8 mouse cellular contexts compared by ENCODE assay signal in the genomic region with DNA sequence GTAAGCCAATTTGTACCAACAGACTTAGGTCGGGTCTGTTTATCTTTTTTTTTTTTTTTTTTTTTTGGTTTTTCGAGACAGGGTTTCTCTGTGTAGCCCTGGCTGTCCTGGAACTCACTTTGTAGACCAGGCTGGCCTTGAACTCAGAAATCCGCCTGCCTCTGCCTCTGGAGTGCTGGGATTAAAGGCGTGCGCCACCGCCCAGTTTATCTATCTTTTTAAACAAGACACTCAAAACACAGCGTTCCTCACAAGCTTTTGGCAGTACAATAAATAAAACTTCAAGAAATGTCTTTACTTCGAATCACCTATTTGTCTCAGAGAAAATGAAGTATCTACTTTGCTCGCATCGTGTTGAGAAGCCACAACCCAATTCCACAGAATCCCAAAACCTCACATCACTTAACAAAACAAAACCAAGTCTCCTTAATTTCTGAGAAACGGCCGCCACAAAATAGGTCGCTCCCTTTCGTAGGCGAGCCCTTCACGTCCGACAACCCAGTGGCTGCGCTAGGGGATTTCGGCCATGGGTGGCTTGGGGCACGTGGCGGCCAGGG. TPM values are rescaled to one million over a fixed set of nuclear protein-coding genes. Genes with fewer than 3 reads are reported as not detected.
A peak's percentile ranks its signal among the peaks of the same experiment; 100 is the strongest.
DNase-seq lines count a peak whose midpoint lies in the region; ATAC-seq and TF ChIP-seq lines count a peak whose summit lies in the region.

No protein-coding gene starts in this region.

- peaks cover 4% of the 10 kb centered on the region for H3K4me1 ChIP-seq in embryonic facial prominence, embryonic 10.5 days
- H3K4me1 ChIP-seq in hindbrain, postnatal 0 days (ENCODE audit: insufficient read depth, low read length), result 0 out of 2 replicates have a peak, but pooled peaks cover 3% of the 10 kb centered on the region
- H3K4me1 ChIP-seq in midbrain, postnatal 0 days (ENCODE audit: insufficient read depth, low read length), result peaks cover 3% of the 10 kb centered on the region; the same call in 1 of the 2 replicates

- no peak for TF ChIP-seq CTCF in layer of hippocampus, adult 2 months (conservative IDR thresholded peaks at IDR 0.05)
- no peak for TF ChIP-seq CTCF in hindbrain, postnatal 0 days (IDR thresholded peaks at IDR 0.05; ENCODE audit: low read depth)
- no peak for TF ChIP-seq CTCF in midbrain, postnatal 0 days (IDR thresholded peaks at IDR 0.05)

- H3K4me2 ChIP-seq in hindbrain, postnatal 0 days (ENCODE audit: low read depth, low read length), result peak overlapping the region; percentile 84
- peak overlapping the region; percentile 74 for H3K4me2 ChIP-seq in midbrain, postnatal 0 days (ENCODE audit: low read depth, low read length, poor library complexity, severe bottlenecking)

- peak overlapping the region; percentile 95 for H3K4me3 ChIP-seq in layer of hippocampus, adult 2 months
- H3K4me3 ChIP-seq in embryonic facial prominence, embryonic 10.5 days, result peak overlapping the region; percentile 93
- peak overlapping the region; percentile 71 for H3K4me3 ChIP-seq in hindbrain, postnatal 0 days (ENCODE audit: low read length)
- H3K4me3 ChIP-seq in midbrain, postnatal 0 days (ENCODE audit: low read depth, low read length), result peak overlapping the region; percentile 95

- peak overlapping the region; percentile 83 for H3K9ac ChIP-seq in hindbrain, postnatal 0 days (replicated peaks; ENCODE audit: low read length)
- peak overlapping the region; percentile 59 for H3K9ac ChIP-seq in midbrain, postnatal 0 days (replicated peaks; ENCODE audit: low read length, poor library complexity, severe bottlenecking)

- no peaks in the 10 kb centered on the region for H3K27me3 ChIP-seq in embryonic facial prominence, embryonic 10.5 days (replicated peaks; ENCODE audit: low read depth, poor library complexity, severe bottlenecking)
- H3K27me3 ChIP-seq in hindbrain, postnatal 0 days (ENCODE audit: insufficient read depth, low read length), result no peaks in the 10 kb centered on the region
- H3K27me3 ChIP-seq in midbrain, postnatal 0 days (ENCODE audit: insufficient read depth, low read length), result no peaks in the 10 kb centered on the region

- H3K27ac ChIP-seq in layer of hippocampus, adult 2 months, result peak overlapping the region; percentile 66
- peak overlapping the region; percentile 99 for H3K27ac ChIP-seq in embryonic facial prominence, embryonic 10.5 days (replicated peaks)
- H3K27ac ChIP-seq in hindbrain, postnatal 0 days, result peak overlapping the region; percentile 71
- peak overlapping the region; percentile 60 for H3K27ac ChIP-seq in midbrain, postnatal 0 days (ENCODE audit: low read depth, low read length)

- 32% methylated on average over 21 of the region's 21 CpGs for WGBS in embryonic facial prominence, embryonic 10.5 days
- 29% methylated on average over 20 of the region's 21 CpGs for WGBS in hindbrain, postnatal 0 days
- WGBS in midbrain, postnatal 0 days, result 29% methylated on average over 20 of the region's 21 CpGs

- H3K36me3 ChIP-seq in embryonic facial prominence, embryonic 10.5 days (replicated peaks), result peaks cover 19% of the 10 kb centered on the region
- H3K36me3 ChIP-seq in hindbrain, postnatal 0 days (ENCODE audit: insufficient read depth, low read length), result no peaks in the 10 kb centered on the region
- no peaks in the 10 kb centered on the region for H3K36me3 ChIP-seq in midbrain, postnatal 0 days (ENCODE audit: insufficient read depth, low read length)

- no peak for DNase-seq in layer of hippocampus, adult 2 months (ENCODE audit: low spot score in 2 of 2)
- no peak for DNase-seq in layer of hippocampus, adult 11-12 months (ENCODE audit: low spot score)
- no peak for DNase-seq in embryonic facial prominence, embryonic 10.5 days (ENCODE audit: low spot score)
- no peak for DNase-seq in hindbrain, postnatal 0 days (ENCODE audit: low spot score)
- no peak for DNase-seq in midbrain, postnatal 0 days (ENCODE audit: low spot score)
- DNase-seq in thymus, postnatal 36 days, result no peak
- DNase-seq in urinary bladder, postnatal 4 days (ENCODE audit: low spot score in 2 of 2), result no peak
- DNase-seq in cerebellum, adult 18-20 months, result no peak

- no peak for ATAC-seq in hindbrain, postnatal 0 days
- no peak for ATAC-seq in midbrain, postnatal 0 days (ENCODE audit: low FRiP score)

- H3K9me3 ChIP-seq in embryonic facial prominence, embryonic 10.5 days, result no peaks in the 10 kb centered on the region
- no peaks in the 10 kb centered on the region for H3K9me3 ChIP-seq in hindbrain, postnatal 0 days (ENCODE audit: low read length)
- no peaks in the 10 kb centered on the region for H3K9me3 ChIP-seq in midbrain, postnatal 0 days (ENCODE audit: low read length)

RNA-seq across cellular contexts. Expression of a gene that starts 0.8 kb away (rescaled TPM):
- 10 to 100 TPM; 43.1 to 45.4 TPM for total RNA-seq in layer of hippocampus, adult 2 months (2021)
- 22.2 and 23.3 TPM in 2 replicates for polyA plus RNA-seq in embryonic facial prominence, embryonic 10.5 days (2016; fragmentation: Nextera tagmentation; extraction: Ambion mirVana)
- total RNA-seq in hindbrain, postnatal 0 days (2014; rRNA removed), result 15.0 and 19.5 TPM in 2 replicates
- polyA plus RNA-seq in hindbrain, postnatal 0 days (2015; fragmentation: Nextera tagmentation; extraction: Ambion mirVana), result 10.8 and 11.8 TPM in 2 replicates
- 18.7 and 22.3 TPM in 2 replicates for total RNA-seq in midbrain, postnatal 0 days (2014; rRNA removed)
- polyA plus RNA-seq in midbrain, postnatal 0 days (2015; fragmentation: Nextera tagmentation; extraction: Ambion mirVana), result 6.4 and 9.2 TPM in 2 replicates

RNA-seq across cellular contexts. Expression of a gene that starts 29.9 kb away (rescaled TPM):
- total RNA-seq in layer of hippocampus, adult 2 months (2021), result 10 to 100 TPM; 30.4 to 36.6 TPM
- 72.4 and 74.1 TPM in 2 replicates for polyA plus RNA-seq in embryonic facial prominence, embryonic 10.5 days (2016; fragmentation: Nextera tagmentation; extraction: Ambion mirVana)
- total RNA-seq in hindbrain, postnatal 0 days (2014; rRNA removed), result 16.8 and 17.0 TPM in 2 replicates
- 24.2 and 29.6 TPM in 2 replicates for polyA plus RNA-seq in hindbrain, postnatal 0 days (2015; fragmentation: Nextera tagmentation; extraction: Ambion mirVana)
- 24.7 and 27.1 TPM in 2 replicates for total RNA-seq in midbrain, postnatal 0 days (2014; rRNA removed)
- 18.9 and 21.0 TPM in 2 replicates for polyA plus RNA-seq in midbrain, postnatal 0 days (2015; fragmentation: Nextera tagmentation; extraction: Ambion mirVana)
